Mouse (Mus musculus) kidney, embryonic 15.5 days (tissue): Measurements from ENCODE around the gene Cnn3. TPM values are rescaled to one million over a fixed set of nuclear protein-coding genes. Genes with fewer than 3 reads are reported as not detected.

Source experiments
- ATAC-seq: fragments of 200-750 bp; cut with Nextera tagmentation; replicated peaks from 2 replicates; pipeline ENCODE4 v1.8.0; 2017; ENCODE audit warnings: moderate TSS enrichment; ENCODE audit not compliant: low FRiP score
- H3K27ac ChIP-seq: fragments of 300-500 bp; sonication (generic); 2 replicates; pipeline ENCODE4 v1.5.1; 2015; ENCODE audit warnings: mild to moderate bottlenecking, inconsistent platforms
- H3K27me3 ChIP-seq: fragments of 300-500 bp; sonication (generic); 2 replicates; pipeline ENCODE4 v1.6.1; 2015; ENCODE audit warnings: inconsistent platforms
- H3K36me3 ChIP-seq: fragments of 300-500 bp; sonication (generic); 2 replicates; pipeline ENCODE4 v1.6.1; 2015; ENCODE audit warnings: inconsistent platforms
- H3K4me1 ChIP-seq: fragments of 300-500 bp; sonication (generic); 2 replicates; pipeline ENCODE4 v1.6.1; 2015; ENCODE audit warnings: inconsistent platforms
- H3K4me2 ChIP-seq: fragments of 300-500 bp; sonication (generic); 2 replicates; pipeline ENCODE4 v1.6.1; 2015; ENCODE audit warnings: moderate library complexity, mild to moderate bottlenecking, inconsistent platforms
- H3K4me3 ChIP-seq: fragments of 300-500 bp; sonication (generic); replicated peaks from 2 replicates; pipeline ENCODE4 v1.5.1; 2015; ENCODE audit warnings: mild to moderate bottlenecking, inconsistent platforms
- H3K9ac ChIP-seq: fragments of 300-500 bp; sonication (generic); 2 replicates; pipeline ENCODE4 v1.6.1; 2015; ENCODE audit warnings: mild to moderate bottlenecking, inconsistent platforms
- H3K9me3 ChIP-seq: fragments of 300-500 bp; sonication (generic); replicated peaks from 2 replicates; pipeline ENCODE4 v1.6.1; 2016; ENCODE audit warnings: inconsistent platforms
- WGBS: fragments of 180-500 bp; shearing (Covaris S2); methylation state at CpG from one replicate; pipeline ENCODE4 v1.1.7; 2015; ENCODE audit warnings: mixed read lengths; 5-methylcytosine and 5-hydroxymethylcytosine counted together
- polyA plus RNA-seq: library from polyadenylated mRNA; unstranded; fragments of >200 nt; fragmentation: Nextera tagmentation; extraction: Ambion mirVana; gene quantifications from 2 replicates; pipeline ENCODE4 v1.2.1, GENCODE M21; 2015

Gene Cnn3
- 607 and 612 TPM in 2 replicates for polyA plus RNA-seq

- Histone ChIP-seq H3K36me3 (no peaks in the 10 kb centered on the region), H3K9me3 (no peaks in the 10 kb centered on the region), H3K27me3 (no peaks in the 10 kb centered on the region), H3K4me1 (peaks cover 42% of the 10 kb centered on the region), H3K9ac (peak within 1 kb of the TSS; percentile 98), H3K4me3 (peak within 1 kb of the TSS; percentile 97), H3K4me2 (peak within 1 kb of the TSS; percentile 93), H3K27ac (peak within 1 kb of the TSS; percentile 99)
- peak; percentile 95 for ATAC-seq
- WGBS, result 1% methylated on average over 62 of the region's 66 CpGs
These were observed at the start of gene Cnn3 for GRCm38 (mm10) chr3:121425861-121426620. TSS of gene Cnn3 (plus strand) at chr3:121426497.

- Histone ChIP-seq H3K4me1 (peaks cover 8% of the 10 kb centered on the region; the same call in 1 of the 2 replicates), H3K4me2 (no peak overlapping the region), H3K4me3 (no peak overlapping the region), H3K9ac (no peak overlapping the region), H3K9me3 (no peaks in the 10 kb centered on the region), H3K36me3 (no peaks in the 10 kb centered on the region), H3K27me3 (no peaks in the 10 kb centered on the region), H3K27ac (no peak overlapping the region)
- 49% methylated on average over 15 of the region's 15 CpGs for WGBS
- no peak; the same call in 1 of the 2 replicates for ATAC-seq
These were observed 47.3 kb upstream of the Cnn3 start for GRCm38 (mm10) chr3:121378708-121379612.

GRCm38 (mm10) chr3:121379699-121380098, 46.6 kb upstream of the Cnn3 start:
- H3K4me1 ChIP-seq, result peaks cover 8% of the 10 kb centered on the region; the same call in 1 of the 2 replicates
- H3K9me3 ChIP-seq, result no peaks in the 10 kb centered on the region
- H3K36me3 ChIP-seq, result no peaks in the 10 kb centered on the region
- no peak overlapping the region for H3K27ac ChIP-seq
- H3K27me3 ChIP-seq, result no peaks in the 10 kb centered on the region
- no peak for ATAC-seq
- H3K4me3 ChIP-seq, result no peak overlapping the region
- H3K4me2 ChIP-seq, result no peak overlapping the region
- 86% methylated on average over 5 of the region's 5 CpGs for WGBS
- H3K9ac ChIP-seq, result no peak overlapping the region

GRCm38 (mm10) chr3:121387471-121388009, 38.8 kb upstream of the Cnn3 start:
- Histone ChIP-seq H3K36me3 (no peaks in the 10 kb centered on the region), H3K9ac (no peak overlapping the region), H3K27ac (no peak overlapping the region), H3K4me1 (peaks cover 31% of the 10 kb centered on the region), H3K9me3 (no peaks in the 10 kb centered on the region), H3K4me3 (no peak overlapping the region), H3K4me2 (no peak overlapping the region), H3K27me3 (no peaks in the 10 kb centered on the region)
- WGBS, result 55% methylated on average over 3 of the region's 3 CpGs
- no peak for ATAC-seq

- H3K4me2 ChIP-seq, result 0 out of 2 replicates have a peak overlapping the region, but pooled peaks have one; percentile 58
- no peaks in the 10 kb centered on the region for H3K9me3 ChIP-seq
- WGBS, result 47% methylated on average over 8 of the region's 8 CpGs
- H3K9ac ChIP-seq, result no peak overlapping the region
- H3K27me3 ChIP-seq, result no peaks in the 10 kb centered on the region
- no peak overlapping the region for H3K4me3 ChIP-seq
- peak overlapping the region; percentile 87 for H3K27ac ChIP-seq
- H3K36me3 ChIP-seq, result no peaks in the 10 kb centered on the region
- no peak for ATAC-seq
- peaks cover 31% of the 10 kb centered on the region for H3K4me1 ChIP-seq
These were observed 36.9 kb upstream of the Cnn3 start for GRCm38 (mm10) chr3:121389366-121389765.

GRCm38 (mm10) chr3:121389860-121390530, 36.3 kb upstream of the Cnn3 start:
- Histone ChIP-seq H3K4me2 (peak overlapping the region; percentile 58), H3K4me1 (peaks cover 31% of the 10 kb centered on the region), H3K9ac (0 out of 2 replicates have a peak overlapping the region, but pooled peaks have one; percentile 23), H3K27ac (peak overlapping the region; percentile 87), H3K27me3 (no peaks in the 10 kb centered on the region), H3K36me3 (no peaks in the 10 kb centered on the region), H3K9me3 (no peaks in the 10 kb centered on the region), H3K4me3 (peak overlapping the region; percentile 22; the same call in 1 of the 2 replicates)
- WGBS, result 8% methylated on average over 17 of the region's 17 CpGs
- ATAC-seq, result peak; percentile 60

- H3K4me2 ChIP-seq, result peak overlapping the region; percentile 58
- peak; percentile 84 for ATAC-seq
- peak overlapping the region; percentile 87 for H3K27ac ChIP-seq
- 7% methylated on average over 7 of the region's 7 CpGs for WGBS
- no peaks in the 10 kb centered on the region for H3K27me3 ChIP-seq
- H3K4me1 ChIP-seq, result peaks cover 34% of the 10 kb centered on the region
- H3K9me3 ChIP-seq, result no peaks in the 10 kb centered on the region
- no peaks in the 10 kb centered on the region for H3K36me3 ChIP-seq
- 0 out of 2 replicates have a peak overlapping the region, but pooled peaks have one; percentile 22 for H3K4me3 ChIP-seq
- no peak overlapping the region for H3K9ac ChIP-seq
These were observed 35.6 kb upstream of the Cnn3 start for GRCm38 (mm10) chr3:121390724-121391123.

GRCm38 (mm10) chr3:121395588-121396295, 30.6 kb upstream of the Cnn3 start:
- H3K9ac ChIP-seq, result no peak overlapping the region
- peaks cover 16% of the 10 kb centered on the region for H3K4me1 ChIP-seq
- WGBS, result 43% methylated on average over 16 of the region's 16 CpGs
- no peaks in the 10 kb centered on the region for H3K27me3 ChIP-seq
- peak; percentile 59 for ATAC-seq
- H3K27ac ChIP-seq, result no peak overlapping the region
- no peaks in the 10 kb centered on the region for H3K9me3 ChIP-seq
- no peak overlapping the region for H3K4me3 ChIP-seq
- no peaks in the 10 kb centered on the region for H3K36me3 ChIP-seq
- H3K4me2 ChIP-seq, result no peak overlapping the region

- Histone ChIP-seq H3K27me3 (no peaks in the 10 kb centered on the region), H3K4me1 (peaks cover 8% of the 10 kb centered on the region), H3K4me2 (no peak overlapping the region), H3K9ac (no peak overlapping the region), H3K4me3 (no peak overlapping the region), H3K36me3 (no peaks in the 10 kb centered on the region), H3K9me3 (no peaks in the 10 kb centered on the region), H3K27ac (no peak overlapping the region)
- ATAC-seq, result no peak
- WGBS, result 55% methylated on average over 7 of the region's 7 CpGs
These were observed 29.7 kb upstream of the Cnn3 start for GRCm38 (mm10) chr3:121396561-121396960.

- Histone ChIP-seq H3K4me2 (no peak overlapping the region), H3K4me3 (no peak overlapping the region), H3K4me1 (peaks cover 7% of the 10 kb centered on the region), H3K9ac (no peak overlapping the region), H3K9me3 (no peaks in the 10 kb centered on the region), H3K36me3 (no peaks in the 10 kb centered on the region), H3K27ac (no peak overlapping the region), H3K27me3 (no peaks in the 10 kb centered on the region)
- ATAC-seq, result no peak
- 79% methylated on average over 6 of the region's 6 CpGs for WGBS
These were observed 29.3 kb upstream of the Cnn3 start for GRCm38 (mm10) chr3:121397007-121397406.

- no peak overlapping the region for H3K27ac ChIP-seq
- no peak overlapping the region for H3K9ac ChIP-seq
- H3K27me3 ChIP-seq, result no peaks in the 10 kb centered on the region
- ATAC-seq, result no peak
- H3K36me3 ChIP-seq, result no peaks in the 10 kb centered on the region
- no peaks in the 10 kb centered on the region for H3K9me3 ChIP-seq
- H3K4me3 ChIP-seq, result no peak overlapping the region
- H3K4me1 ChIP-seq, result no peaks in the 10 kb centered on the region
- no peak overlapping the region for H3K4me2 ChIP-seq
- 82% methylated on average over 4 of the region's 4 CpGs for WGBS
These were observed 24.9 kb upstream of the Cnn3 start for GRCm38 (mm10) chr3:121401384-121401783.
